Mouse (Mus musculus) small intestine, adult 2 months (tissue): ENCODE data around the gene Dusp11. TPM values are rescaled to one million over a fixed set of nuclear protein-coding genes. Genes with fewer than 3 reads are reported as not detected.
"Not testable (repeated sequence)": the region's sequence is repeated elsewhere in the genome, so short reads cannot be mapped to it uniquely, and the experiment has no call there.

ENCODE experiments used
- H3K27ac ChIP-seq: fragments of 200-500 bp; 2 replicates; pipeline ENCODE4 v1.5.1; 2012; ENCODE audit warnings: low read depth, low read length, control low read depth, inconsistent platforms; ENCODE audit not compliant: insufficient read depth
- H3K27me3 ChIP-seq: fragments of 200-500 bp; 2 replicates; pipeline ENCODE4 v1.6.1; 2012; ENCODE audit warnings: mild to moderate bottlenecking, moderate library complexity, low read length, inconsistent platforms; ENCODE audit not compliant: control insufficient read depth, insufficient read depth
- H3K36me3 ChIP-seq: fragments of 200-500 bp; 2 replicates; pipeline ENCODE4 v1.6.1; 2012; ENCODE audit warnings: mild to moderate bottlenecking, low read length, control low read depth, inconsistent platforms; ENCODE audit not compliant: control insufficient read depth, insufficient read depth
- H3K4me1 ChIP-seq: fragments of 200-500 bp; 2 replicates; pipeline ENCODE4 v1.6.1; 2012; ENCODE audit warnings: low read length, inconsistent platforms, mixed read lengths; ENCODE audit not compliant: control insufficient read depth, insufficient read depth, insufficient read length
- H3K4me3 ChIP-seq: fragments of 200-500 bp; 2 replicates; pipeline ENCODE4 v1.5.1; 2012; ENCODE audit warnings: low read depth, mild to moderate bottlenecking, control low read depth, inconsistent platforms, low read length, moderate library complexity
- CTCF ChIP-seq: fragments of 200-500 bp; IDR thresholded peaks from 2 replicates; pipeline ENCODE4 v1.5.1; 2012; ENCODE audit warnings: low read depth, mild to moderate bottlenecking, control low read depth, inconsistent platforms, low read length, moderate library complexity, mixed read lengths; ENCODE audit not compliant: insufficient replicate concordance, insufficient read length; ENCODE audit errors: extremely low read depth
- POLR2A ChIP-seq: fragments of 200-500 bp; IDR thresholded peaks from 2 replicates; pipeline ENCODE4 v1.6.1; 2012; ENCODE audit warnings: low read depth, mild to moderate bottlenecking, control low read depth, inconsistent platforms, low read length, moderate library complexity
- WGBS: fragments of 180-500 bp; shearing (Covaris S2); methylation state at CpG from one replicate; pipeline ENCODE4 v1.1.7; 2018; 5-methylcytosine and 5-hydroxymethylcytosine counted together
- polyA plus RNA-seq: library from polyadenylated mRNA; depleted of rRNA; stranded (reverse); fragments of >200 nt; gene quantifications from 2 replicates; pipeline ENCODE4 v1.2.3, GENCODE M21; 2012

Gene Dusp11
- polyA plus RNA-seq, 1 experiment, result 18.7 TPM

- Histone ChIP-seq H3K4me3 (no peak overlapping the region), H3K27me3 (no peaks in the 10 kb centered on the region), H3K36me3 (peaks cover 48% of the 10 kb centered on the region), H3K4me1 (peaks cover 24% of the 10 kb centered on the region; the same call in 1 of the 2 replicates), H3K27ac (peak overlapping the region; percentile 99)
- TF ChIP-seq POLR2A (no peak), CTCF (no peak)
- whole genome bisulfite sequencing, result 30% methylated on average over 1 of the region's 1 CpGs
These were observed 32.2 kb downstream of the Dusp11 start for GRCm38 (mm10) chr6:85929312-85929711.

GRCm38 (mm10) chr6:85927476-85928464 is 33.7 kb downstream of the Dusp11 start:
- Histone ChIP-seq H3K27me3 (no peaks in the 10 kb centered on the region), H3K27ac (peak overlapping the region; percentile 85), H3K4me1 (peaks cover 24% of the 10 kb centered on the region; the same call in 1 of the 2 replicates), H3K36me3 (peaks cover 59% of the 10 kb centered on the region), H3K4me3 (no peak overlapping the region)
- no peak for TF ChIP-seq CTCF
- TF ChIP-seq POLR2A, result no peak
- 56% methylated on average over 9 of the region's 9 CpGs for WGBS

GRCm38 (mm10) chr6:85926709-85927108 is 34.8 kb downstream of the Dusp11 start:
- no peak for TF ChIP-seq POLR2A
- TF ChIP-seq CTCF, result no peak
- peak overlapping the region; percentile 54; the same call in 1 of the 2 replicates for H3K27ac ChIP-seq
- WGBS, result 50% methylated on average over 1 of the region's 1 CpGs

GRCm38 (mm10) chr6:85923643-85924042 is 37.8 kb downstream of the Dusp11 start:
- no peaks in the 10 kb centered on the region for H3K27me3 ChIP-seq
- peaks cover 62% of the 10 kb centered on the region for H3K36me3 ChIP-seq
- H3K4me1 ChIP-seq, result peaks cover 10% of the 10 kb centered on the region; the same call in 1 of the 2 replicates
- H3K27ac ChIP-seq, result no peak overlapping the region
- H3K4me3 ChIP-seq, result no peak overlapping the region
- no peak for TF ChIP-seq POLR2A
- TF ChIP-seq CTCF, result no peak
- WGBS, result 98% methylated on average over 1 of the region's 1 CpGs

More at GRCm38 (mm10) chr6:85926709-85927108, 34.8 kb downstream of the Dusp11 start:
- Histone ChIP-seq H3K4me1 (peaks cover 24% of the 10 kb centered on the region; the same call in 1 of the 2 replicates), H3K36me3 (peaks cover 67% of the 10 kb centered on the region), H3K27me3 (no peaks in the 10 kb centered on the region), H3K4me3 (no peak overlapping the region)

GRCm38 (mm10) chr6:85919401-85919800 is 42.1 kb downstream of the Dusp11 start:
- Histone ChIP-seq H3K27me3 (no peaks in the 10 kb centered on the region), H3K36me3 (peaks cover 33% of the 10 kb centered on the region), H3K4me1 (peaks cover 2% of the 10 kb centered on the region; the same call in 1 of the 2 replicates), H3K4me3 (no peak overlapping the region), H3K27ac (no peak overlapping the region)
- WGBS, result 88% methylated on average over 4 of the region's 4 CpGs
- no peak for TF ChIP-seq CTCF
- TF ChIP-seq POLR2A, result no peak

- not testable (repeated sequence) for H3K4me3 ChIP-seq, H3K4me1 ChIP-seq, H3K27me3 ChIP-seq, H3K27ac ChIP-seq
- 90% methylated on average over 3 of the region's 3 CpGs for WGBS
- H3K36me3 ChIP-seq, result peaks cover 25% of the 10 kb centered on the region
These were observed 43.1 kb downstream of the Dusp11 start for GRCm38 (mm10) chr6:85918341-85918740.

- peaks cover 12% of the 10 kb centered on the region for H3K36me3 ChIP-seq
- TF ChIP-seq CTCF (no peak), POLR2A (no peak)
- H3K27ac ChIP-seq, result peak overlapping the region; percentile 97
- peaks cover 6% of the 10 kb centered on the region; the same call in 1 of the 2 replicates for H3K4me1 ChIP-seq
- H3K4me3 ChIP-seq, result peak overlapping the region; percentile 78; the same call in 1 of the 2 replicates
- 30% methylated on average over 6 of the region's 6 CpGs for WGBS
- no peaks in the 10 kb centered on the region for H3K27me3 ChIP-seq
These were observed 44.9 kb downstream of the Dusp11 start for GRCm38 (mm10) chr6:85916596-85916995.
